Mouse (Mus musculus) CD8-positive naive resting alpha-beta T cell, adult 57 days (primary cell): Measurements from ENCODE around the gene Eps15. TPM values are rescaled to one million over a fixed set of nuclear protein-coding genes. Genes with fewer than 3 reads are reported as not detected.

Experiments
- total RNA-seq: library from RNA; stranded (reverse); gene quantifications from one replicate; pipeline ENCODE4 v1.2.4, GENCODE M21; 2023

The Eps15 gene
- total RNA-seq: 99.1 TPM

GRCm38 (mm10) chr4:109279689-109280458 is at the start of gene Eps15:
Gene Eps15 (plus strand): TSS chr4:109280268.

GRCm38 (mm10) chr4:109234185-109234584 is 45.9 kb upstream of the Eps15 start, which contains the start of gene Calr4:
Gene Calr4 (plus strand): TSS chr4:109234485.

GRCm38 (mm10) chr4:109406486-109407175 is 126.6 kb downstream of the Eps15 start, which contains the start of gene Ttc39a:
Gene Ttc39a (plus strand): TSS chr4:109406623.

Other genes with a start within 250 kb of the Eps15 start
- 125 TPM for gene Osbpl9, start 78.0 kb upstream of the Eps15 start, total RNA-seq
- not detected for gene Calr4, start 45.8 kb upstream of the Eps15 start, total RNA-seq
- 0.67 TPM for gene Ttc39a, start 126.4 kb downstream of the Eps15 start, total RNA-seq
- 16.2 TPM for gene Rnf11, start 204.5 kb downstream of the Eps15 start, total RNA-seq